Mouse (Mus musculus) lung, postnatal 0 days (tissue): ENCODE data around the gene Irx1.
A peak's percentile ranks its signal among the peaks of the same experiment; 100 is the strongest.

Source experiments
- CTCF ChIP-seq: IDR thresholded peaks from 2 replicates; pipeline ENCODE4 v1.5.1; 2016; ENCODE audit warnings: antibody characterized with exemption, mild to moderate bottlenecking
- EP300 ChIP-seq: IDR thresholded peaks from 2 replicates; pipeline ENCODE4 v1.6.1; 2016; ENCODE audit warnings: antibody characterized with exemption, mild to moderate bottlenecking, control low read depth

DNA sequence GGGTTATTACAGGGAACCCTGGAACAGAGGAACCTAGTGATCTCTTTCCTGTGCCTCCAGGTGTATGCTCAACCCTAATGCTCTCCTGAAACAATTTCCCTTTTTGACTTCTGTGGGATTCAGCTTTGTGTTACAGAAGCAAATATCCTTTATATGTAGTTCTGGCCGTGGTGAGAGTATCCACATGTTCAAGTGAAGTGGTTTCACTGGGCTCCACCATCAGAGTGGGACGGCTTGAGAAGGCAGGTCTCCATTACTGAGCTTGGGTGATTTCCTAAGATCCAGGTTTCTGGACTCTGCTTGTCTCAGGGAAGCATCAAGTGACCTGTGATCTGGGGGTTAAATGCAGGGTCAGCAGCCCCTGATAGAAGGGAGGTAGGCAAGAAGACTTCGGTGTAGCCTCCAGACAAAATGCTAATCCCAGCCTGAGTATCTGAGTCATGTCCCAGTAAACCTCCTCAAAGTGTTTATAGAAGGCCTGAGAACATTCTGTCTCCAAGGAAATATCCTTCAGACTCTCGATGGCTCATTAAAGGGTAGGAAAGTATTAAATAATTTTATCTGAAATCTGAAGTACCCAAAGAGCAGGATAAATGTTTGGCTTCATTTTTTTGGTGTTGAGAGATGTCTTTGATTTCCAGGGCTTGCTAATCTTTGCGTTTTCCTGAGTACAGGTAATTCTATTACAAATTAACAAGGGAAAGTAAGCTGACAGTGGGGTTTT is 16.6 kb upstream of the Irx1 start:
- TF ChIP-seq CTCF (no peak), EP300 (peak; percentile 100)
